Mouse (Mus musculus): ENCODE results near the gene Zfp853. TPM values are rescaled to one million over a fixed set of nuclear protein-coding genes. Genes with fewer than 3 reads are reported as not detected.

Zfp853 gene
- total RNA-seq, 2 experiments from 2014 or later: 0.69 to 0.70 TPM

DNA sequence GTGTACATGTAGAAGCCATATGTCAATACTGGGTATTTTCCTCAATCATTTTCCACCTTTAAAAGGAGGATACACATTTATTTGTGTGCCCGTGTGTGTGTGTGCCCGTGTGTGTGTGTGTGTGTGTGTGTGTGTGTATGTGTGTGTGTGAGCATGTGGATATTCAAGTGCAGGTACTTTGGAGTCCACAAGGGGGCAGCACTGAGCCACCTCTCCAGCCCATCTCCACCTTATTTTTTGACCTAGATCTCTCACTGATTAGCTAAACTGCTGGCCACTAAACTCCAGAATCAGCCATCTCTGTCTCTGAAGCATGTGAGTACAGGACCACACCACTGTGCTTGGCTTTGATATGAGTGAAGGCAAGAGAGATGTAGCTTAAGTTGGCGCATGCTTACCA, 1.4 kb upstream of the Zfp853 start:
- DNase-seq (ENCODE audit: low spot score in 2 of 2): no peak

DNA sequence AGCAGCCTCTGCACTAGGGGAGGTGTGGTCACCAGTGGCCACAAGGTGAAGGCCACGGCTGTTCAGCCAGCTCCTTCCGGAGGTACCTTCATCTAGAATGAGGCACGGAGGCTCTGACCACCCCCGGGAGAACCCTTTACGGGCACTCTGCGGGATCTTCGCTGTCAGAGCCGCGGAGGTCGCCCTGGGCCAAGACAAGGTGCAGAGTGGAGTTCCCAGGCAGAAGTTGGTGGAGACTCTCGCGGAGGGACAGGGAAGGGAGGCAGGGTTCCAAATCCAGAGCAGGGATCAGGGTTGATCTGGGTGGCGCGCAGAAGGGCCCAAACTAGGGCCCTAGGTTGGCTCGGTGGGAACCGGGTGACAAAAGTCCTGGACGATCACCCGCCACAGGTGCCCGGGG, 544 bp downstream of the Zfp853 start:
- no peak for DNase-seq (ENCODE audit: low spot score in 2 of 2)

DNA sequence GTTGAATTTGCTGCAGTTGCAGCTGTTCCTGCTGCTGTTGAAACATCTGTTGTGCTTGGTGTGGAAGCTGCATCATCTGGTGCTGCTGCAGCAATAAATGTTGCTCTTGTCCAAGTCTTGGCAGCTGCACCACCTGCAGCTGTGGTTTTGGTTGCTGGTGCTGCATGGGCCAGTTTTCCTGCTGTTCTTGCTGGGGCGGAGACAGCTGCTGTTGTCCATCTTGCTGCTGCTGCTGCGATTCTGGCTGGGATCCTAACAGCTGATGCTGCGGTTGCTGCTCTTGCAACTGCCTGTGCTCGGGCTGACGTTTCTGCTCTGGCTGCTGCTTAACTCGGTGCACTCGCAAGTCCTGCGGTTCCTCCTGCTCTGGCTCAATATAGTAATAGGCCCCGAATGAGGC, 4.1 kb downstream of the Zfp853 start:
- DNase-seq (ENCODE audit: low spot score in 2 of 2): no peak

DNA sequence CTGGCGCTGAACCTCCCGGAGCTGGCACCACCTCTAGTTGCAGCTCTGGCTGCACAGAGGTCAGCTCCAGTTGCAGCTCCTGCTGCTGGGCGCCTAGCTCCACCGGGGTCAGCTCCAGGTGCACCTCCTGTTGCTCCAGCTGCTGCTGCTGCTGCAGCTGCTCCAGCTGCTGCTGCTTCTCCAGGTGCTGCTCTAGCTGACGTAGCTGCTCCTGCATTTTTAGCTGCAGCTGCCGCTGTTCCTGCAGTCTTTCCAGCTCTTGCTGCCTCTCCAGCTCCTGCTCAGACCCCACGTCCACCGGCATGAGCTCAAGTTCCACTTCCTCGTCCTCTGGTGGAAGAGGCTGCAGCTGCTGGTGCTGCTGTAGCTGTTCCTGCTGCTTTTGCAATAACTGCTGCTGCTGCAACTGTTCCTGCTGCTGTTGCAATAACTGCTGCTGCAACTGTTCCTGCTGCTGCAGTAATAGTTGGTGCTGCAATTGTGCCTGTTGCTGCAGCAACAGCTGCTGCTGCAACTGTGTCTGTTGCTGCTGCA, 5.0 kb downstream of the Zfp853 start:
- no peak for DNase-seq (ENCODE audit: low spot score in 2 of 2)

DNA sequence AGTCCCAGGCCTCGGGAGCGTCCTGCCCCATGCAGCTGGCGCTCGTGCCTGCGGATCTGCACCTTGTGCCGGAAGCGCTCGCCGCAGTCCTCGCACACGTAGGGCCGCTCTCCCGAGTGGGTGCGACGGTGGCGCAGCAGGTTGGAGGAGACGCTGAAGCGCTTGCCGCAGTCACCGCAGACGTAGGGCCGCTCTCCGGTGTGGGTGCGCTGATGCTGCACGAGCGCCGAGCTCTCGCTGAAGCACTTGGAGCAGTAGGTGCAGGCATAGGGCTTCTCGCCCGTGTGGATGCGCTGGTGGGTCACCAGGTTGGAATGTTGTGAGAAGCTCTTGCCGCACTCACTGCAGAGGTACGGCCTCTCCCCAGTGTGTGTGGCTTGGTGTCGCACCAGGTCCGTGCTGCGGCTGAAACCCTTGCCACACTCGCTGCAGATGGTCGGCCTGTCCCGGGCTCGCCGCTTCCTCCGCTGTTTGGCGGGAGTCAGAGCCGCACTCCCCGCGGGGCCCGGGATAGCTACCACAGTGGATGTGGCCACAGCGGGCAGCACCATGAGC, 5.6 kb downstream of the Zfp853 start:
- no peak for DNase-seq (ENCODE audit: low spot score in 2 of 2)

DNA sequence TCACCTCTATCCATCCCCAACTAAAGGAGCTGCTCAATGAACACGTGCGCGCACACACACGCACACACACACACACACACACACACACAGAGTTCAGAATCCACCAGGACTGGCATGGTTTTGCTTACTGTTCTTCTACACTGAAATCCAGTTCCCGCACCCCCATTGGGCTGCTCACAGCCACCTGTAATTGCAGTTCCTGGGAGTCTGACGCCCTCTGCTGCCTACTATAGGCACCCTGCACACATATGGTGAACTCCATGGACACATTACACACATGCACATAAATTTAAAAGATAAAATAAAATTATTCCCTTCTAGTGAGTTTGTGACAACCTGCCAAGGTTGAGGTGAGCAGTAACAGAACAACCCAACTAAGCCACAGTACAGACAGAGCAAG, 8.7 kb downstream of the Zfp853 start:
- no peak for DNase-seq (ENCODE audit: low spot score in 2 of 2)

DNA sequence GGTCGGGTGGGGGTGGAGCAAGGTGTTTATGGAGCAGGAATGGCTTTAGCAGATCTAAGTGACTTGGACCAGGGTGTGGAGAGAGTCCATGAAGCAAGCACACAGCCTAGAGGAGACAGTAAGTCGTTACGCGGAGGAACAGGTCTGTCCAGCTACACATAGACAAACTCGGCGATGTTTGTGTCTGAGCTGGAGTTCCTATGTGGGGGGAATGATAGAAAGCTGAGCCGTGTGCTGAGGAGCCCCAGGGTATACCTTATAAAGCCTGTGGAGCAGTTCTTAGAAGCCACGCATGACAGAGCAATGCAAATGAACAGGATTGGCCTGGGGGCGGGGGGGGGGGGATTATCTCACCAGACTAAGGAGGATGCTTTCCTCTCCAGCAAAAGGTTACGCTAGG, 14.2 kb downstream of the Zfp853 start:
- DNase-seq (ENCODE audit: low spot score in 2 of 2): no peak

DNA sequence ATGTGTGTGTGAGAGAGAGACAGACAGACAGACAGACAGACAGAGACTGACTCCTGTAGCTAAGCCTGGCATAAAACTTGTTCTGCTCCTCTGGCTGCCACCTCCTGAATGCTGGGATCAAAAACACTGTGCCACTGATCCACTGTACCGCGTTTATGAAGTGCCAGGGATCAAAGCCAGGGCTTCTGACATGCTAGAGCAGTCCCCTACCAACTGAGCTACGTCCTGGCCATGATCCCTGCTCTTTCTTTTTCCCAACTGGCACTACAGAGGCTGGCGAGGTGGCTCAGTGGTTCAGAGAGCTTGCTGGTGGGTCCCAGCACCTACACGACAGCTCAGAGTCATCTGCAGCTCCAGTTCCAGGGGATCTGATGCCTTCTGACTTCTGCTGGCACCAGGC, 17.7 kb downstream of the Zfp853 start:
- no peak for DNase-seq (ENCODE audit: low spot score in 2 of 2)

DNA sequence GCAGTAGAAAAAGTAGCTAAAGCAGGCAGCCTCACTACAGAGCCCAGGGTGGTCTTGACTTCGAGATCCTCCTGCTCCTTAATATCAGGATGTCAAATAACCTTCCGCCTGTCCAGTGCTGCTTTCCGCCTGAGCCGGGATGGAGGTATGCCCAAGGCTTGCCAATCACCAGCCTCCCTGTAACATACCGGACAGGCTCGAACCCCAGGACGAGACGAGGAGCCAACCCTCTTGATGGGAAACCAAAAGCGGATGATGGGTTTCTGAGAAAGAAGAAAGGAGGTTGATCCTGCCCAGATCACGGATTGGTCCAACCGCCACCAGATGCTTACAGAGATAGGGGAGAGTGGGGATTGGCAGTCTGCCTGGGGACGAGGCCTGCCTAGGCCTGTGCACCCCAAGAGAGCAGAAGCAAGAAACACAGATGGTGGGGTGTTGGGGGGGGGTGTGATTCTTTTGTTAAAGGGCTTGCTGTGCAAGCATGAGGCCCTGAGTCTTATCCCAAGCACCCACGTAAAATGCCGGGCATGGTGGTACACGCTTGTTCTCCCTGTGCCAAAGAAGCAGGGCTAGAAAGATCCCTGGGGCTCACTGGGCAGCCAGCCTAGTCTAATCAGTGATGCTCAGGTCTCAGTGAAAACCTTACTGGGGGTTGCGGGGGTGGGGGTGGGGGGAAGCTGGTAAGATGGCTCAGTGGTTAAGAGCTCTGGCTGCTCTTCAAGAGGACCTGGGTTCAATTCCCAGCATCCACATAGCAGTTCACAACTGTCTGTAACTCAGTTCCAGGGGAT, 20.7 kb downstream of the Zfp853 start:
- DNase-seq (ENCODE audit: low spot score in 2 of 2): no peak

DNA sequence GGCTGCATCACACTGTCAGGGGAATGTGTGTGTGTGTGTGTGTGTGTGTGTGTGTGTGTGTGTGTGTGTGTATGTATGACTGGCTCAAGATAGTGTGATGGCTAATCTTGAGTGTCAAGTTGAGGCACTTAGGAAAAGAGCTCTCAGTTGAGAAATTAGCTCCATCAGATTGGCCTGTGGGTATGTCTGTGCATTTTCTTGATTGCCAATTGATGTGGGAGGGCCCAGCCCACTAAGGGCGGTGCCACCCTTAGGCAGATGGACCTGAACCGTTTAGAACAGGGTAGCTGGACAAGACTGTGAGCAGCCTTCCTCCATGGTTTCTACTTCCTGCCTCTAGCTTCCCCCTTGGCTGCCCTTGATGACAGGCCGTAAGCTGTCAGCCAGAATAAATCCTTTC, 21.3 kb downstream of the Zfp853 start:
- no peak for DNase-seq (ENCODE audit: low spot score in 2 of 2)

DNA sequence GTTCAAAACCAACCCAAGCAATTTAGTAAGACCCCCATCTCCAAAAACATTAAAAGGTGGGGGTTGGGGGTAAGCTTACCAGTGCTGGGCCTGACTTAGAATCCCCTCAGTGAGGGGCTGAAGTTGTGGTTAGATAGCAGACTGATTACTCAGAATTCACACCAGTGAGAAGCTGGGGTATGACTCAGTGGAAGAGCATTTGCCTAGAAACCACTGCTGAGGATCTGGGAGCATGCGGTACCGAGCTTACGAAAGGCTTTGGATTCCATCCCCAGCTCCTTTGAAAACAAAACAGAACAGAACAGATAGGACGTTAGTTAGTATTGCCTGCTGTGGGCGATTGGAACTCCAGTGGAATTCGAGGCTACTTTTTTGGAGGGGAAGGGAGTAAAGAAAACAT, 21.8 kb downstream of the Zfp853 start:
- DNase-seq (ENCODE audit: low spot score in 2 of 2): no peak

DNA sequence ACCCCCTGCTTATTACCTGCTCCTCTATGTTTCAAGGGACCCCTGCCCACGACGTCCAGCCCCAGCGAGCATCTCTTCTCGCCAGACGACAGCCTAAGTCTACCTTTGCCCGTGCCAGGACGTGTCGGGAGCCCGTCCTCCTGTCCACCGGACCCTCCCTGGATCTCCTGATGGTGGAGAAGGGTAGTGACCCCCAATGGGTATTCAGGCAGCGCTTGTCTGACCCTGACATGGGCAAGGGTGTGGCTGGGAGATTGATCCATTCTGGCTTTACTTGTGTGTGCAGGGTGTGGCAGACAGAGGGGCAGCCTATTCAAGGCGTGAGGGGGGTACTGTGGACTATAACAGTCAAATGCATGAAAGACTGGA, 23.3 kb downstream of the Zfp853 start:
- no peak for DNase-seq (ENCODE audit: low spot score in 2 of 2)

DNA sequence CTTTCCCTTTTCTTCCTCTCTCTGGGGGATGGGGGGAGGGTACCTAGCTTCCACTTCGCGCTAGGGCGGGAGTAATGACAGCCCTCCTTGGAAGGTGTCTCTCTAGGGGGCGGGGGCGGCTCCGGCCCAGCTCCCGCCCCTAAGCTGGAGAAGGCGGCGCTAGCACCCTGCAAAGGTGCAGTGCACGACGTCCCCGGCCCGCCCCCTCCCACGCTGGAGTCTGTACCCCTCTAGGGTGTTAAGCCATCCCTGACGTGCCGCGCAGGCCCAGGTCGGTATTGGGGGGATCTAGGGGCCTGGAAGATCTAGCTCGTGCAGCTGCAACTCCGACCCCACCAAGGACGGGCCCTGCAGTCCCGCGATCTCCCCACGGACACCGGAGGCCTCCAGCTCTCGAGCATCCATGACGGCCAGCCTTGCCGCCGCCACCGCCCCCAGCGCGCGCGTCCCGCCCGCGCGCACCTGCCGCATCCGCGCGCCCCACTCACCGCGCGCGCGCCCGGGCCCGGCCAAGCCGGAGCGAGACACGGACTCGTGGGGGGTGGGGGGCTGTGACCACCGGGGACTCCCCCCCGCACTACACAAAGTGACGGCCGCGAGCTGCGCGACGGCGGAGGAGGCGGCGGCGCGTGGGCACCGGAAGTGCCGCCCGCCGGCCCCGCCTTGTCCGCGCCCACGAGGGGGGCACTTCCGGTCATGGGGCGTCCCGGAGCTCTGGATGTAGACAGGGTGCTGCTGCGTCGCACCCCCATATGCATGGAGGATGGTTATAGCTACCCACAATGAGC, 23.9 kb downstream of the Zfp853 start, which contains the start of gene Zfp316:
Zfp316 (minus strand) TSS at position 660 of the 788 bp plus-strand sequence.
- peak; percentile 59 to 75 for DNase-seq (ENCODE audit: low spot score in 2 of 2)

DNA sequence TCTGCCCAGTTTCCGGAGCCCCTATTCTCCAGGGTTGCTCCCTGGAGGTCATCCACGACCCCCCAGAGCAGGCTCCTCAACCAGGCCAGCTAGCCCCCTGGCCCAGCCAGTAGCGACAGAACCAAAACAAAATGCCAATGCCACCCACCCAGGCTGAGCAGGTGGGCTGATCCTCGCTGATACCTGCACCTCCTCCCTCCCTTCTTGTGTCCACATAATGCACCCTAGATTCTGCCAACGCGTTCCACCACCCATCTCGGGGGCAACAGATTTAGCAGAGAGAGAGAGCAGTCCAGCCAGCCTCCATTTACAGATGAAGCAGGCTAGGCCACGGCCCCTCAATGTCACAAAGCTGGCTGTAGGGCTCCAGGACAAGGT, 24.4 kb downstream of the Zfp853 start:
- no peak for DNase-seq (ENCODE audit: low spot score in 2 of 2)

DNA sequence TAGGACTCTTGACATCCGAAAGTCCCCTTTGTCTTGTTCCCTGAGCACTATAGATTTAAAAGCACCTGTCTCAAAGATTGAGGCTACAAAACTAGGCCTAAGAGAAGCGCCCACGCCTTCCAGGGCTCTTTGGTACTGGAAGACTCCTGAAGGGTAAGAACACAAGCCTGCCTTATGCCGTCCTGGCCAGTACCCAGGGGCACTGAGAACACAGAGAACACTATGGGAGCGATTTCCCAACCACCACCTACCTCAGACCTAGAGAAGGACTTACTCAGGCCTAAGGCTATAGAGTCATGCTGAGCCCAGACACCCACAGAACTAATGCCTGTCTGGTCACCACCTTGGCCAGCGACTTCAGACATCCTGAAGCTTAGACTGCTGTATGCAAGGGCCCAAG, 26.6 kb downstream of the Zfp853 start:
- DNase-seq (ENCODE audit: low spot score in 2 of 2): no peak

DNA sequence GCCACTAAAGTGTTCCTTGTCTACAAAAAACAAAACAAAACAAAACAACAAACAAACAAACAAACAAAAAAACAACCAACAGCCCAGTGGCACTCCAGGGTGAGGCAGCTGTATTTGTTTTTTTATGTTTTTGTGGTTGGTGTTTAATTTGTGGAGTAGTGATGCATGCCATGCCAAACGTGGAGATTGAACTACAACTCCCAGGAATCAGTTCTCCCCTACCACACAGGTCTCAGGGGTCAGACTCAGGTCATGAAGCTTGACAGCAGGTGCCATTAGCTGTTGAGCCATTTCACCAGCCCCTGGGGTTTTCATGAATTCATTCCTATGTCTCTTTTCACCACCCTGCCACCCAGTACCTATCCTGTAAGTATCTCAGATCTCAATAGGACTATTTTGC, 28.0 kb downstream of the Zfp853 start:
- DNase-seq (ENCODE audit: low spot score in 2 of 2): no peak

DNA sequence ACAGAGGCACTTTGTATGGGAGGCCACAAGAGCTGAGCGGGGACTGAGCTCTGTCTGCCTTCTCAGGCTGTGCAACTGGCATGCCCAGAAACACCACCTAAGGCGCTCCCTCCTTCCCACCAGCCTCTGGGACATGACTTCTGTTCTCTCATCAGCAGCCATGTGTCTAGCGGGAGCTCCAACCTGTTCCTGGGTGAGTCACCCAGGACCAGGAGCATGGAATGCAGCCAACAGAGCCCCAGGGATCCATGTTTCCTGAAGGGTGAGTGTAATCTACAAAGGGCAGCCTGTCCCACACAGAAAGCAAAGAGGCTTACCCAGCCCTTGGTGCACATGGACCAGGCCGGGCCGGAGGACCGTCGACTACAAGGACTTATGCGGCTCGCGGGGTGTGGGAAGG, 28.7 kb downstream of the Zfp853 start:
- DNase-seq (ENCODE audit: low spot score in 2 of 2): no peak

DNA sequence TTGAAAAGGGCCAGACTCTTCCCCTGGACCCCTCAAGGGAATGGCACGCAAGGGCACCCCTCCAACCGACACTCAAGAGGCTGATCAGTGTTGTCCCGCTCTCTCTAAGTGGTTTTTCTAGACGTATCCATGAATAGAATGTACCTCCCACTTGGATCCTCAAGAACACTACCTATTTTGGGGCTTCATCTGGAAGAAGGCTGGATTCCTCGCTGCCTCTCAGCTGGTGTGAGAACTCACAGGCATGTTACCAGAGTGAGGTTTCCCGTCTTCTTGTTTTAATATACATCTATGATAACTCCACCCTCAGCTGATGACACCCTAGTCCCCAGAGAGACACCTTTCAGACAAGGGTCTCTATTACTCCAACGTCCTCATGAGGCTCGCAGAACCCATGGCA, 31.8 kb downstream of the Zfp853 start:
- DNase-seq (ENCODE audit: low spot score in 2 of 2): no peak

DNA sequence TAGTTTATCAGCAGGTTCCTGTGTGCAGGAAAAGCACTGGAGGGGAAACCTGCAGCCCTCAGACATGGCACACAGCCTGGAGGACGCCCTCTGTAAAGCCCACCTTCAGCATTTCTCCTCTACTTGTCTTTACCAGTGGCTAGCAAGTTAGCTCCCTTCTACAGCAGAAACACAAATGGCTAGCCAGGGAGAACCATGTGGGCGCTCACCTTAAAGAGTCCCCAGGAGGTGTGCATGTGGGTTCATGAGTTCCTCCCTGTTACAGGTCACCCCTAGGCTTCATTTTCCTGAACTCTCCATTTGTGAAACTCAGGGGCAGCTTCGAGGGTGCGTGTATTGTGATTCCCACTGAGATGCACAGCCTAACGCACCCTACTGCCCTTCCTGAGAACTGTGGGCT, 37.6 kb downstream of the Zfp853 start:
- DNase-seq (ENCODE audit: low spot score in 2 of 2): no peak

DNA sequence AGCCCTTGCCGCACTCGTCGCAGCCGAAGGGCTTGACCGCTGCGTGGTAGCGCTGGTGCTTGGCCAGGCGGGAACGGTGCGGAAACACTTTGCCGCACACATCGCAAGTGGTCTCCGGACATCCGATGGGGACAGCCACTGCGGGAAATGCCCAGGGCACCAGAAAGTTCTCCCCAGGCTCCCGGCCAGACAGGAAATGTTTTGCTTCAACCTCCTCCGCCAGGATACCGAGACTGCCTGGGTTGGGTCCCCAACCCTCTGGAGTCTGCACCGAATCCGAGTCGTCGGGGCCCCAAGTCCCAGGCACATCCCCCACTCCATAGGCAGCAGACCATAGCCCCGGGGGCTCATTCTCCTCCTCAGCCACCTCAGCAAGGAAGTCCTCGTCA, 38.3 kb downstream of the Zfp853 start:
- no peak for DNase-seq (ENCODE audit: low spot score in 2 of 2)

DNA sequence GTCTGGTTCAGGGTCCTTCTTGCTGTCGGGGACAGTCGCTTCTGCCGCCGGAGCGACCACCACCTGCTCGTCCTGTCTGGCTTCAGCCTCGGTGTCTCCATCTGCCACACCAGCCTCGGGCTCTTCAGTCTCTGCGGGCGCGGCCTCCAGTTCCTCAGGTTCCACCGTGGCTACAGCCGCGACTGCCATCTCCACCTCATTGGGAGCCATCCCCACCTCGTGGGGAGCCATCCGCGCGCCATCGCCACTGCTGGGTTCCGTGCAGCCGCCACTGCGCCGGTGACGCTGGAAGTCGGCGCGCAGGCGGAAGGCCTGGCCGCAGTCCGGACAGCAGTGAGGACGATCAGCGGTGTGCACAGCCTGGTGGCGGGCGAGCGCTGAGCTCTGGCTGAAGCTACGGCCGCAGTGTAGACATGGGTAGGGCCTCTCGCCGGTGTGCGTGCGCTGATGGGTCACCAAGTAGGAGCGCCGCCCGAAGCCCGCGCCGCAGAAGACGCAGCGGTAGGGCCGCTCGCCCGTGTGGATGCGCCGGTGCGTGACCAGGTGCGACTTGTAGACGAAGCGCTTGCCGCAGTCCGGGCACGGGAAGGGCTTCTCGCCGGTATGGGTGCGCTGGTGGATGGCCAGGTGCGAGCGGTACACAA, 38.8 kb downstream of the Zfp853 start:
- DNase-seq (ENCODE audit: low spot score in 2 of 2): no peak

Measured in gastrocnemius, postnatal 4 days (tissue).